ENCODE assay signal across 24 mouse cellular contexts in the genomic region with DNA sequence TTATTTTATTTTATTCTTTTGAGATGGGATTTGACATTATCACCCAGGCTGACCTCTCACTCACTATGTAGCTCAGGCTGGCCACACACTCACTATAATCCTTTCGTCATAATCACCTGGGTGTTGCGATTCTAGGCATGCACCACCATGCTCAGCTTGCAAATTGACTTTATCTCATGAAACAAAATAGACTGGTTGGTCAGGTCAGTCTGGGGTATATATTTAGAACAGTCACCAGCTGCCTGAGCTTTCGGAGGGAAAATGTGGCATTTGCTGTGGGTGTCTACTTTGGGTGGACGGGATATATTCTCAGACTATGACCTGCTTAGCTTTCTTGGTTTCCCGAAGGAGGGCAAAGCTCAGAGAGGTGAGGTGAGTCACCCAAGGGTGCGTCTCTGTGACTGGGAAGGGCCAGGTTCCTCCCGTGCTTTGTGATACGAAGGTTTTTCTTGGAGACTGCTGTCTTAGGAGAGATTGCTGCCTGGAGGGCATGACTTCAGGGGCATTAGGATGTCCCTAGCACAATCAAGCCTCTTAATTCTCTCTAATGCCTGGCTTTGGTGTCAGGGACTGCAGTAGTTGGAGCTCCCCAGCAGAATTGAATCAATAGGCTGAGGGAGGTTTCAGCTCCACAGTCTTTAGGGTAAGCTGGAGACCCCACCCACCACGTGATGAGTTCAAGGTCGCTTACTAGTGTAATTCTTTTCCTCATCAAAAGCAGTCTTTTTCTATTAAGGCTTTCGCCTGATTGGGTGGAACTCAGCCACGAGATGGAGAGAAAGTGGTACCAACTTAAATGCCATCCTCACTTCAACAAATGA. TPM values are rescaled to one million over a fixed set of nuclear protein-coding genes. Genes with fewer than 3 reads are reported as not detected.
DNase-seq lines count a peak whose midpoint lies in the region; ATAC-seq and TF ChIP-seq lines count a peak whose summit lies in the region.
"Had no signal": no experiment of that assay in that cellular context is flagged by ENCODE, and none has a peak within 500 bp of the region (broad histone marks: within the 10 kb centered on the region; RNA-seq: fewer than 3 reads in every experiment).

No protein-coding gene starts in this region.

- no peak for TF ChIP-seq CTCF in heart, postnatal 0 days (IDR thresholded peaks at IDR 0.05; ENCODE audit: low read depth)

- no peak overlapping the region for H3K9ac ChIP-seq in heart, postnatal 0 days (replicated peaks; ENCODE audit: low read depth, low read length)
- H3K9ac ChIP-seq in intestine, embryonic 15.5 days, result no peak overlapping the region
- H3K9ac ChIP-seq in stomach, embryonic 16.5 days (ENCODE audit: low read length), result no peak overlapping the region

- H3K4me2 ChIP-seq in heart, postnatal 0 days (ENCODE audit: low read depth, low read length), result 0 out of 2 replicates have a peak overlapping the region, but pooled peaks have one; percentile 5
- 0 out of 2 replicates have a peak overlapping the region, but pooled peaks have one; percentile 6 for H3K4me2 ChIP-seq in intestine, embryonic 15.5 days (replicated peaks)
- no peak overlapping the region for H3K4me2 ChIP-seq in stomach, embryonic 16.5 days (ENCODE audit: low read depth, low read length)
- H3K4me2 ChIP-seq: liver, embryonic 11.5 days had no signal

- H3K27ac ChIP-seq in heart, postnatal 0 days (ENCODE audit: low read depth), result peak overlapping the region; percentile 54; the same call in 1 of the 2 replicates
- peak overlapping the region; percentile 44 for H3K27ac ChIP-seq in intestine, embryonic 15.5 days
- peak overlapping the region; percentile 21; the same call in 1 of the 2 replicates for H3K27ac ChIP-seq in stomach, embryonic 16.5 days (ENCODE audit: low read length)
- H3K27ac ChIP-seq: forebrain, embryonic 10.5 days; gastrocnemius, adult 2 months had no signal

- no peaks in the 10 kb centered on the region for H3K9me3 ChIP-seq in heart, postnatal 0 days (replicated peaks; ENCODE audit: control insufficient read depth, low read length)
- no peaks in the 10 kb centered on the region for H3K9me3 ChIP-seq in intestine, embryonic 15.5 days
- no peaks in the 10 kb centered on the region for H3K9me3 ChIP-seq in stomach, embryonic 16.5 days (replicated peaks; ENCODE audit: control insufficient read depth, low read length)
- H3K9me3 ChIP-seq: forebrain, embryonic 10.5 days had no signal

- H3K36me3 ChIP-seq in heart, postnatal 0 days (replicated peaks; ENCODE audit: control insufficient read depth, insufficient read depth, low read length), result no peaks in the 10 kb centered on the region
- H3K36me3 ChIP-seq in intestine, embryonic 15.5 days, result no peaks in the 10 kb centered on the region
- H3K36me3 ChIP-seq in stomach, embryonic 16.5 days (ENCODE audit: control insufficient read depth, insufficient read depth, low read length), result no peaks in the 10 kb centered on the region
- H3K36me3 ChIP-seq: forebrain, embryonic 10.5 days had no signal

- WGBS in heart, postnatal 0 days, result 54% methylated on average over 12 of the region's 12 CpGs
- WGBS in intestine, embryonic 15.5 days, result 73% methylated on average over 12 of the region's 12 CpGs
- 70% methylated on average over 12 of the region's 12 CpGs for WGBS in stomach, embryonic 16.5 days

- peak; percentile 43 for DNase-seq in heart, postnatal 0 days (ENCODE audit: low spot score)
- no peak for DNase-seq in heart, postnatal 10 days
- peak; percentile 27 for DNase-seq in R1 (ENCODE audit: low read depth, low spot score)
- DNase-seq in MN1 (ENCODE audit: low spot score), result no peak
- no peak for DNase-seq in kidney, postnatal 4 days
- DNase-seq: adrenal gland, postnatal 25 days; cerebellum, adult 18-20 months; cerebellum, postnatal 36 days; gastrocnemius, adult 2 months; kidney, adult 8-10 months; kidney, postnatal 14 days; layer of hippocampus, adult 9-11 months; lung, adult 18-20 months; lung, postnatal 14 days; right cerebral cortex, postnatal 25 days; thymus, postnatal 25 days had no signal

- intact Hi-C loops in heart, postnatal 10 days (cut with DNase I), result no loop called here

- peaks cover 11% of the 10 kb centered on the region; the same call in 1 of the 2 replicates for H3K4me1 ChIP-seq in heart, postnatal 0 days (ENCODE audit: control insufficient read depth, insufficient read depth)
- no peaks in the 10 kb centered on the region for H3K4me1 ChIP-seq in intestine, embryonic 15.5 days (replicated peaks)
- H3K4me1 ChIP-seq in stomach, embryonic 16.5 days (ENCODE audit: control insufficient read depth, insufficient read depth, low read length), result no peaks in the 10 kb centered on the region

- peak; percentile 64 for ATAC-seq in heart, postnatal 0 days (ENCODE audit: insufficient read depth, low read depth)
- peak; percentile 91 for ATAC-seq in intestine, embryonic 15.5 days
- peak; percentile 85 for ATAC-seq in stomach, embryonic 16.5 days (ENCODE audit: insufficient read depth, low FRiP score)
- ATAC-seq: midbrain, embryonic 16.5 days had no signal

- no peak overlapping the region for H3K4me3 ChIP-seq in heart, postnatal 0 days (ENCODE audit: low read depth, low read length)
- H3K4me3 ChIP-seq in intestine, embryonic 15.5 days (replicated peaks), result no peak overlapping the region
- no peak overlapping the region for H3K4me3 ChIP-seq in stomach, embryonic 16.5 days (replicated peaks; ENCODE audit: low read length)
- H3K4me3 ChIP-seq: forebrain, embryonic 10.5 days; gastrocnemius, adult 2 months had no signal

- no peaks in the 10 kb centered on the region for H3K27me3 ChIP-seq in heart, postnatal 0 days (ENCODE audit: control insufficient read depth, insufficient read depth, low read length)
- no peaks in the 10 kb centered on the region for H3K27me3 ChIP-seq in intestine, embryonic 15.5 days (replicated peaks)
- H3K27me3 ChIP-seq in stomach, embryonic 16.5 days (ENCODE audit: control insufficient read depth, insufficient read depth, low read length), result no peaks in the 10 kb centered on the region

- no peak for TF ChIP-seq EP300 in heart, postnatal 0 days (IDR thresholded peaks at IDR 0.05; ENCODE audit: low read depth)

RNA-seq across cellular contexts. Expression of a gene that starts 23.0 kb away (rescaled TPM):
- total RNA-seq in heart, postnatal 0 days (2014; rRNA removed; ENCODE audit: low replicate concordance), result 0.95 TPM in 1 of 2 replicates, not detected in the other
- polyA plus RNA-seq in heart, postnatal 0 days (2015; fragmentation: Nextera tagmentation; extraction: Ambion mirVana), result 0.81 and 1.1 TPM in 2 replicates
- under 1 TPM; 0.20 to 0.29 TPM for total RNA-seq in heart, postnatal 10 days (2021)
- polyA plus RNA-seq in intestine, embryonic 15.5 days (2015; fragmentation: Nextera tagmentation; extraction: Ambion mirVana), result 2.9 TPM in 2 replicates
- polyA plus RNA-seq in stomach, embryonic 16.5 days (2015; fragmentation: Nextera tagmentation; extraction: Ambion mirVana), result 9.7 and 10.6 TPM in 2 replicates
- total RNA-seq: gastrocnemius, adult 2 months; megakaryocyte, adult 5-6 weeks had no signal
- polyA plus RNA-seq: liver, embryonic 11.5 days had no signal

RNA-seq across cellular contexts. Expression of a gene that starts 48.8 kb away (rescaled TPM):
- total RNA-seq in heart, postnatal 0 days (2014; rRNA removed; ENCODE audit: low replicate concordance), result not detected in 2 replicates
- polyA plus RNA-seq in heart, postnatal 0 days (2015; fragmentation: Nextera tagmentation; extraction: Ambion mirVana), result not detected in 2 replicates
- total RNA-seq in heart, postnatal 10 days (2021), result not detected
- not detected in 2 replicates for polyA plus RNA-seq in intestine, embryonic 15.5 days (2015; fragmentation: Nextera tagmentation; extraction: Ambion mirVana)
- polyA plus RNA-seq in stomach, embryonic 16.5 days (2015; fragmentation: Nextera tagmentation; extraction: Ambion mirVana), result 0.05 and 0.10 TPM in 2 replicates
- total RNA-seq: adrenal gland, postnatal 25 days; ES-E14; gastrocnemius, adult 2 months; megakaryocyte, adult 5-6 weeks had no signal
- polyA plus RNA-seq: forebrain, embryonic 10.5 days; limb, embryonic 11.5 days had no signal

Comparison
In these comparisons a context has a peak if more than half of its experiments do, and no peak if none do; other contexts are left out.
1. DNase-seq: peak in heart, postnatal 0 days (single experiment) and R1 (single experiment); none in heart, postnatal 10 days (0 of 2), MN1 (single experiment) and kidney, postnatal 4 days (0 of 2).
2. Peak in every context shown above with its lines, with median percentiles within 50 percentile points of each other: ATAC-seq and H3K27ac ChIP-seq.